Mouse (Mus musculus): Measurements from ENCODE around the gene Kif23. TPM values are rescaled to one million over a fixed set of nuclear protein-coding genes. Genes with fewer than 3 reads are reported as not detected.

The Kif23 gene
- 1 to 10 TPM; 1.5 to 3.9 TPM for total RNA-seq (2021)
- long read RNA-seq, experiment 1: 0 reads
- long read RNA-seq, experiment 2: 0 reads

- peak within 1 kb of the TSS; percentile 55 for H3K27ac ChIP-seq
- H3K4me3 ChIP-seq: peak within 1 kb of the TSS; percentile 75
- peak; percentile 91 for TF ChIP-seq CTCF (conservative IDR thresholded peaks at IDR 0.05)
- peak; percentile 89 to 94 for DNase-seq (ENCODE audit: low spot score in 2 of 2)
Observed at GRCm38 (mm10) chr9:61946623-61947401, at the start of gene Kif23. Gene Kif23, minus strand, starts transcription at chr9:61946774.

- no peak for DNase-seq (ENCODE audit: low spot score in 2 of 2)
- TF ChIP-seq CTCF (conservative IDR thresholded peaks at IDR 0.05): no peak
- Histone ChIP-seq H3K4me3 (no peak overlapping the region), H3K27ac (no peak overlapping the region)
Observed at GRCm38 (mm10) chr9:61991158-61991557, 44.6 kb upstream of the Kif23 start.

- TF ChIP-seq CTCF (conservative IDR thresholded peaks at IDR 0.05): no peak
- Histone ChIP-seq H3K4me3 (no peak overlapping the region), H3K27ac (no peak overlapping the region)
- no peak for DNase-seq (ENCODE audit: low spot score in 2 of 2)
Observed at GRCm38 (mm10) chr9:61990738-61991137, 44.2 kb upstream of the Kif23 start.

- Histone ChIP-seq H3K4me3 (no peak overlapping the region), H3K27ac (peak overlapping the region; percentile 20; the same call in 1 of the 2 replicates)
- DNase-seq (ENCODE audit: low spot score in 2 of 2): no peak
- TF ChIP-seq CTCF (conservative IDR thresholded peaks at IDR 0.05): no peak
Observed at GRCm38 (mm10) chr9:61986055-61986454, 39.5 kb upstream of the Kif23 start.

- Histone ChIP-seq H3K4me3 (no peak overlapping the region), H3K27ac (peak overlapping the region; percentile 20; the same call in 1 of the 2 replicates)
- peak in 1 of 2 experiments; percentile 60 for DNase-seq (ENCODE audit: low spot score in 2 of 2)
- peak; percentile 89 for TF ChIP-seq CTCF (conservative IDR thresholded peaks at IDR 0.05)
Observed at GRCm38 (mm10) chr9:61985183-61985863, 38.7 kb upstream of the Kif23 start.

- no peak for DNase-seq (ENCODE audit: low spot score in 2 of 2)
- Histone ChIP-seq H3K27ac (no peak overlapping the region), H3K4me3 (no peak overlapping the region)
- no peak for TF ChIP-seq CTCF (conservative IDR thresholded peaks at IDR 0.05)
Observed at GRCm38 (mm10) chr9:61982940-61983620, 36.5 kb upstream of the Kif23 start.

GRCm38 (mm10) chr9:61981876-61982275 is 35.3 kb upstream of the Kif23 start:
- DNase-seq (ENCODE audit: low spot score in 2 of 2): no peak
- Histone ChIP-seq H3K4me3 (no peak overlapping the region), H3K27ac (no peak overlapping the region)
- no peak for TF ChIP-seq CTCF (conservative IDR thresholded peaks at IDR 0.05)

- no peak overlapping the region for H3K4me3 ChIP-seq
- peak; percentile 52 for TF ChIP-seq CTCF (conservative IDR thresholded peaks at IDR 0.05)
- H3K27ac ChIP-seq: no peak overlapping the region
- no peak for DNase-seq (ENCODE audit: low spot score in 2 of 2)
Observed at GRCm38 (mm10) chr9:61979983-61980382, 33.4 kb upstream of the Kif23 start.

GRCm38 (mm10) chr9:61977258-61977945 is 30.8 kb upstream of the Kif23 start:
- no peak overlapping the region for H3K27ac ChIP-seq
- H3K4me3 ChIP-seq: no peak overlapping the region
- no peak for DNase-seq (ENCODE audit: low spot score in 2 of 2)
- no peak for TF ChIP-seq CTCF (conservative IDR thresholded peaks at IDR 0.05)

GRCm38 (mm10) chr9:61972031-61972430 is 25.5 kb upstream of the Kif23 start:
- TF ChIP-seq CTCF (conservative IDR thresholded peaks at IDR 0.05): no peak
- DNase-seq (ENCODE audit: low spot score in 2 of 2): no peak
- Histone ChIP-seq H3K4me3 (no peak overlapping the region), H3K27ac (no peak overlapping the region)

- no peak overlapping the region for H3K4me3 ChIP-seq
- H3K27ac ChIP-seq: no peak overlapping the region
- DNase-seq (ENCODE audit: low spot score in 2 of 2): no peak
- TF ChIP-seq CTCF (conservative IDR thresholded peaks at IDR 0.05): no peak
Observed at GRCm38 (mm10) chr9:61971045-61971444, 24.5 kb upstream of the Kif23 start.

GRCm38 (mm10) chr9:61967357-61967756 is 20.8 kb upstream of the Kif23 start:
- Histone ChIP-seq H3K4me3 (no peak overlapping the region), H3K27ac (no peak overlapping the region)
- DNase-seq (ENCODE audit: low spot score in 2 of 2): no peak
- TF ChIP-seq CTCF (conservative IDR thresholded peaks at IDR 0.05): no peak

Data from layer of hippocampus, adult 2 months (tissue).